Mouse (Mus musculus): ENCODE data around the gene Leng9.

GRCm38 (mm10) chr7:4138671-4139070, 11.5 kb downstream of the Leng9 start:
- no peak for TF ChIP-seq GATA1 (IDR thresholded peaks at IDR 0.05; ENCODE audit: borderline replicate concordance, low read length)
- no peak for TF ChIP-seq CTCF (IDR thresholded peaks at IDR 0.05; ENCODE audit: low read depth, low read length)

All from G1E (cell line).